Mouse (Mus musculus) granulocyte monocyte progenitor cell, adult 5-6 weeks (primary cell): ENCODE measurements around the gene Litaf. TPM values are rescaled to one million over a fixed set of nuclear protein-coding genes. Genes with fewer than 3 reads are reported as not detected.
"Not testable (repeated sequence)": the region's sequence is repeated elsewhere in the genome, so short reads cannot be mapped to it uniquely, and the experiment has no call there.

Experiments used
- ATAC-seq: replicated peaks from 2 replicates; pipeline ENCODE4 v1.8.0; 2016; ENCODE audit warnings: mild to moderate bottlenecking, moderate TSS enrichment, inconsistent platforms; ENCODE audit not compliant: poor library complexity, severe bottlenecking
- total RNA-seq, 2 experiments: library from RNA; stranded (forward) in 1 of 2; stranded (reverse) in 1 of 2; fragments of 200-712, 200-1000 nt in 1 of 2; fragments of >200 nt in 1 of 2; fragmentation: Nextera tagmentation in 1 of 2; gene quantifications; 2 replicates each; pipeline ENCODE4 v1.2.3; 2014 to 2017

The Litaf gene
- total RNA-seq, 2 experiments from 2014 or later, result 33.4 to 46.4 TPM

DNA sequence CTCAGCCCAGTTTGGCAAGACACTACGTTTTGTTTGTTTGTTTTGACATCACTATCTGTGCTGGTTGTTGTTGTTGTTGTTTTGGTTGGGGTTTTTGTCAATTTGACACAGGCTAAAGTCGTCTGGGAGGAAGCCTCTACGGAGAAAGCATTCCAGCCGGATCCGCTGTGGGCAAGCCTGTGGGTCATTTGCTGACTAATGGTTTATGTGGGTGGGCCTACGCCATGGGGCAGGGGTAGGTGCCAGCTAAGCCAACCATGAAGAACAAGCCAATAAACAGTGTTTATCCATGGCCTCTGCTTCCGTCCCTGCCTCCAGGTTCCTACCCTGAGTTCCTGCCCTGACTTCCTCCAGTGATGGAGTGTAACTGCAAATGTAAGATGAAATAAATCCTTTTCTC lies 37.8 kb downstream of the Litaf start:
- ATAC-seq, result no peak

DNA sequence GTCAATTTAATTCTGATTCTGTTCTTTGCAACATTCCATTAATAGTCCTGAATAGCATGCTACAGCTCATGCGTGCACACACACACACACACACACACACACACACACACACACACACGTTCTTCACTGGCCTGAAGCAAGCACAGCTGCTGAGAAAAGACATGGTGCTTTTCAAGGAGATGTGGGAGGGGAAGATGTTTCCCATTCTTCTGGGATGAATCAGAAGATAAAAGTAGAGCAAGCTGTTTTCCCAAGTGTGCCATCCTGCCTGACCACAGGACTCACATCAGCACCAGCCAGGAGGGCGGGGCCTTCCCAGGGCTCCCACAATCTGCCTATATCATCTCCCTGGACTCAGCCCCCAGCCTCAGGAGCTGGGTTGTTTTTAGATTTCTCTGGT lies 41.1 kb downstream of the Litaf start:
- ATAC-seq, result no peak

DNA sequence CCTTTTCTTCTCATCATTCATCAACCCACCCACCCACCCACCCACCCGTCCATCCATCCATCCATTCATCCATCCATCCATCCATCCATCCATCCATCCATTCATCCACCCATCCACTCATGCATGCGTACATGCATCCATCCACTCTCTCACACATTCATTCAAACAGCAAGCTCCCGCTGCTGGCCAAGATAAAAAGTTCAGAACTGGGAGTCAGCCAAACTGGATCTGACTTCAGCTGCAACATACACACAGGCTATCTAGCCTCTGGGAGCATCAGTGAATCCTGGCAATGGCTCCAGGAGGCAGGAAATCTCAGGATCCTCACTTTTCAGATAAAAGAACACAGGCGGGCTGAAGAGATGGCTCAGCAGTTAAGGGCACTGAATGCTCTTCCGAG lies 42.3 kb downstream of the Litaf start:
- ATAC-seq, result no peak

DNA sequence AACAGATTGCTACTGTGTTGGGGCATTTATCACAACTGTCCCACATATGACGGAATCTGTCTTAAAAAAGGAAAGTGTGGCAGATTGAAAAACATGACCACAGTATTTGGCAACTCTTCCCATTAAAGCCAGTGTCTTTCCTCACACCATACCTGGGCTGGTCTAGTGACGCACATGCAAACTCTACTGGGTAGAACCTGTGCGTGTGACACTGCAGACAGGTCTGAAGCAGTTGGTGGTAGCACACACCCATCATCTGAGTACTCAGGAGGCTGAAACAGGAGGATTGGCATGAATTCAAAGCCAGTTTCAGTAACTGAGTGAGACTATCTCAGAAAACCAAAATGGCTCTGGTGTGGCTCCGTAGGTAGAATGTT lies 43.9 kb downstream of the Litaf start:
- ATAC-seq, result peak; percentile 76

DNA sequence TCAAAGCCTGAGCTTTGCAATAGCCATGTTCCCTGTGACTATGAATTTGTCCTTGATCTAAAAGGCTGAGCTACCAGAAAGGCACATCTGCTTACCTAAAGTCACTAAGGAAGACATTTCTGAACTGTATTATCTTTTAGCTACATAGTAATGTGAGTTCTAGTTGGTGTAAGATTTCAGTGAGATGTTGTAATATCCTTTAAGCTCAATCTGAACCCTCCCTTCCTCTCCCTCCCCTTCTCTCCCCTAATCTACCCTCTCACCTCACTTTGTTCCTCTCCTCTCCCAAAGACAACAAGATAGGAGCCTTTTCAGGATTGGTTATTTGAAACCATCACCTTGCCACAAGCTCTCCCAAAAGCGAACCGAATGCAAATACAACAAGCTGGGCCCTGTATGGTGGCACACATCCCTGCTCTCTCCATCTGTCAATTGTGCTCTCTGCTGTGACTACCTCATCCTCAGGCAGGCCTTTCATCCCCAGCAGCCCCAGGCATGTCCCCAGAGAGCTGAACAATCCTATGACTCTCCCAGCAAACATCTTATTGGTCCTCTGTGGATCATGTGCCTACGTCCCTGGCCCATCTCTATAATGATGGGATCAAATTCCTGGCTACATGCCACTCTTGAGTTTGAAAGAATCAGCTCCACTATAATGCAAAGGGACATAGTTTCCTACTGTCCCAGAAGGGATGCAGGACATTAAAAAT lies 44.4 kb downstream of the Litaf start:
- ATAC-seq, result peak; percentile 77

DNA sequence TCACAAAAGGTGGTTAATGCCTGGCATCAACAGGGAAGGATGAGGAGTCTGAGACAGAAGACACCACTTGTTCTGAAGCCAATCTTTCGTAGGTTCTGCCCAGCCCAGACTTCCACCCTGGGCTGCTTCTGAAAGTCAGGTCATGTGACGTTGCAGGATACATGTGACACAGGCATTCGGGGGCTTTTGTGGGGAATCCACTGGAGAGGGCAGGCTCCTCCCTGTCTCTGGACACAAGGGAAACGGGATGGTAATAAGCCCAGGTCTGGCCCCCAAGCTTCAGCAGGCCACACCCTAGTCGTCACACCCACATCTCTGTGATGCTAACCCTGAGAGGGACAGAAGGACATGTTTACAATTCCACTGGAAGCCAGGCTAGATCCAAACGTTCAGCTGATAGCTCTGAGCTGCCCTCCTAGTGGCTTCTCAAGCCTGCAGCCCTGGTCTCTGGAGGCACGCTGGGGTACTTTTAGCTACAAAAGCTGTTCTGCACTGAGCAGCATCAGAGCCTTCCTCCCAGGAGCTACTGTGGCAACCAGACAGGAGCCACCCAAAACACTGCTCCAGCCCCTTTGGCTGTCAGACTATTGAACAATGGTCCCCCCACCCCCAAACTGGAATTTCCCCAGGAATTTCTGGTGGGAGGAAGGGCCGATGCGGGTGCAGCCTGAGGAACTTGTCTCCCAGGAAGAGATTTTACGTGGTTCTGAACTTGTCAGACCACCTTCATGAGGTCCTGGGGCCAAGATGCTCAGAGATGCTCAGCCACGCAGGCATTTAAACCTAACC lies 48.0 kb downstream of the Litaf start:
- peak; percentile 8; the same call in 1 of the 2 replicates for ATAC-seq

DNA sequence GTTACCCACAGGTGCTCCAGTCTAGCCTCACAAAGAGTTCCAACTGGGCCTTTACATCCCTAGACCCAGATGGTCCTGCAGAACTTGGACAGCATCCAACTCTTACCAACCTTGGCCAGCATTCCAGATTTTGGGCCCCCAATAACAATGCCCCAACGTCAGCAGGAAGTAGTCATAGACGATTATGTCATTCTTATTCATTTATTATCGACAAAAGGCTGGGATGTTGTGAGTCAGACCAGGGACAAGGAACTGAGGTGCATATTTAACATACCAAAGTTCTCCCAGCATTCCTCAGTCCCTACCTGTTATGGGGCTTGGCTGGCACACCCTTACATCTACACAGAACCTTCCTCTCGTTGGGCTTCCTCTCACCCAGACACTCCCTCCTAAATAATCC lies 49.6 kb downstream of the Litaf start:
- no peak for ATAC-seq

DNA sequence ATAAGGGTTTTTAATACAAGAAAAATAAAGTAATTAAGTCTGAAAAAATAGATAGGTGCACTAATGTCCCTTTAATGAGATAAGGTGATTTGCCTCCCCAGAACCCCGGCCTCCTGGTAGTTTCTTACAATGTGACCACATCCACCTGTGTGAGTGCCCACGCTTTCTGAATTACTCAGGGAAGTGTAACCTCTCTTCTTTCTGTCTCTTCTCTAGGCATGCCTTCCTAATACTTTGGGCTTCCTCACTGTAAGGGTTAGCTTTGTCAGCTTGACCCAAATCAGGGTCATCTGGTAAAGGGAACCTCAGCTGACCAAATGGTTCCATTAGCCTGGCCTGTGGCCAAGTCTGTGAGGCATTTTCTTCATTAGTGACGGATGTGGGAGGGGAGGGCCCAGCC lies 51.5 kb downstream of the Litaf start:
- ATAC-seq, result no peak

DNA sequence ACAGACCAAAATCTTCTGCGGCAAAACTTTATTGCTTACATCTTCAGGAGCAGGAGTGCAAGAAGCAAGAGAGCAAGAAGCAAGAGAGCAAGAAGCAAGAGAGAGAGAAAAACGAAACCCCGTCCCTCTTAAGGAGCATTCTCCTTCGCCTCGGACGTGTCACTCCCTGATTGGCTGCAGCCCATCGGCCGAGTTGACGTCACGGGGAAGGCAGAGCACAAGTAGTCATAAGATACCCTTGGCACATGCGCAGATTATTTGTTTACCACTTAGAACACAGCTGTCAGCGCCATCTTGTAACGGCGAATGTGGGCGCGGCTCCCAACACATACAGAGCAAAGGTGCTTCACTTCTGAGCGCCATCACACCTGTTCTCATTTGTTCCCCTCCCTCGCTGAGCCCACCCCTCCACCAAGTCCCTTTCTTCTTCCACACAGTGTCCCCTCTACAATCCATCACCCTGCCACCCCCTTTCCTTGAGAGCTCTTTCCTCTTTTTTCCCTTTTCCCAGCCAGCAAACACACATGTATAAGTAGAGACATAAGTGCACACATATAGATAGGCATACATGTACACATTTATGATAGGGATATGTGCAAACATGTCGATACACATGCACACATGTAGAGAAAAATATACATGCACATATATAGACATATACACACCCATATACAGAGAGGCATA lies 52.4 kb downstream of the Litaf start:
- not testable (repeated sequence) for ATAC-seq

DNA sequence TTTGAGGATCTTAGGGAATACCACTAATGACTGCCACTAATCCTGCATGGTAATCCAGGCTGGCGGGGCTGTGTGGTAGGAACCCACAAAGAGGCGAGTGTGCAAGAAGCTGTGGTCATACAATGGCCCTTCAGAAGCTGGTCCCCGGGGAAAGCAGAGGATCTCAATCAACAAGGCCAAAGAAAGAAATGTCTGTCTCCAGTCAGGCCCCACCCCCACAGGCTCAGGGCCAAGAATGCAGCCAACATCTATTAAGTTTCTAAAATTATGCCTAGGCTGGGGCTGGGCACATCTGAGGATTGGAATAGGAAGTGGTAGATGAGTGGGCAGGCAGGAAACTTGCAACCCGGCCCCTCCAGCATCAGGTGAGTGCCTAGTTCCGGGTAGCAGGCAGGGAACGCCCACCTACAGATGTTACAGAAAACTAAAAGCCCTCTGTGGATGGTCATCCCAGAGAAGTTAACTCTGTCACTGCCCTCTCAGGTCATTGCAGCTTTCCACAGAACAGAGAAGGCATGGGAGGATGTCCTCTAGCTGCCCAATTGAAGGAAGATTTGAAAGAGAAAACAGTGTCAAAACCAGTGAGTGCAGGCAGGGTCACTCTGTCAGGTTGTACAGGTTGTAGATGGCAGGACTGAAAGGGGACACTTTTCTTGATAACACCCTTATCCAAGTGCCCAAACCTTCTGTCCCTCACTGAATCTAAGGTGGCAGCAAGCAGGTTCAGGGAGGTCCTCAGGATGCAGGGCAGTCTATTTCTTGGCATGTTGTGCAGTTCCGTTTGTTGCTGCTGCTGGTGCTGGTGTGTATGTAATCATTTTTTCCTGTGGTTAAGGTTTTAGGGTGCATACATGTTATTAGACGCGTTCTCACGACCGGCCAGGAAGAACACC lies 53.1 kb downstream of the Litaf start:
- ATAC-seq, result peak; percentile 43

DNA sequence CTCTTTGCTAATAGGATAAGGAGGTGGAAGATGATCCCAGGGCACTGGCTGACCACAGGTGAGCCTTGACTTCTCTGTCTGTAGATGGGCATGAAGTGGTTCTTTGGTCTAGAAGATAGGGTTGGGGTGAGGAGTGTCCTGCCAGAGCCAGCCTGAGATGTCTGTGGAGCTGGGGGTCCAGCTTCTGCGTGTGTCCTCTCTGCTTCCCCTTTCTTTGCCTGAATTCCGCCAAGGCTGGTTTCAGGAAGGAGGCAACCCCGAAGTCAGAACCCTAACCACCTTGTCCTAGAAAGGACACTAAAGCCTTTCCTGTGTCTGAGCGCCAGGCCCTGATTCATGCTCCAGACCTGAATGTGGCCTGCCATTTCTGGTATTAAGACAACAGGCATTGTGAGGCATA lies 54.0 kb downstream of the Litaf start:
- peak; percentile 66 for ATAC-seq

DNA sequence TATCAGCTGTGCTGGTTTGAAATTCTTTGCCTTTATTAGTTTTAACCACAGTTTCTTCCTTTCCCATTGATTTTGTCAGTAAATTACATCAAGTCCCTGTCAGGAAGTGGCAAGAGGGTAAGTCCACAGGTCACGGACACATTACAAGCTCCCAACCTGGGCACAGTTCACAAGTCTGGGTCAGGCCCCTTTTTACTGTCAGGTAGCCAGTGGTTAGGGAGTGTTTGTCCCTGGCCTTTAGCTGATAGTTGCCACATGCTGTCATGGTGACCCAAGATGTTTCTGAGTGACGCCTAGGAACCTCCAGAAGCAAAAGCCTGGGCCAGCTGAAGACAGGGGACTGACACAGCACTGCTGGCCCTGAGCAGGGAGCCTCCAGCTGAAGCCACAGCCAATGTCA lies 54.8 kb downstream of the Litaf start:
- no peak for ATAC-seq

DNA sequence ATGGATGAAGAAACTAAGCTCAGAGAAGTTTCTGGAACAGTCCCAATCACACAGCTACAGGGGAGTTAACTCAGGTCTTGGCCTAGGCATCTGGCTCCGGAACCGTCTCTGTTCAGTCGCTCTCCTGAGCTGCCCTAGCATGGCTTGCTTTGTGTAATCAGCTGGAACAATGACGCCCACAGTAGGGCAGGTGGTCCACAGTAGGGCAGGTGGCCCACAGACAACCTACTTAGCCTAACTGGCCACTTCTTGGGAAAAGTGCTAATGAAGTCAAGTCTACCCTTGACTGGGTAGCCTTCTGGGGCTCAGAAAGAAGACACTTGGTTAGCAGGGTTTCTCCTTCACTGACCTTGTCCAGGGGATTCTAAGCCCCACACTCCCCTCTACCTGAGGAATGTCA lies 55.7 kb downstream of the Litaf start:
- no peak for ATAC-seq

DNA sequence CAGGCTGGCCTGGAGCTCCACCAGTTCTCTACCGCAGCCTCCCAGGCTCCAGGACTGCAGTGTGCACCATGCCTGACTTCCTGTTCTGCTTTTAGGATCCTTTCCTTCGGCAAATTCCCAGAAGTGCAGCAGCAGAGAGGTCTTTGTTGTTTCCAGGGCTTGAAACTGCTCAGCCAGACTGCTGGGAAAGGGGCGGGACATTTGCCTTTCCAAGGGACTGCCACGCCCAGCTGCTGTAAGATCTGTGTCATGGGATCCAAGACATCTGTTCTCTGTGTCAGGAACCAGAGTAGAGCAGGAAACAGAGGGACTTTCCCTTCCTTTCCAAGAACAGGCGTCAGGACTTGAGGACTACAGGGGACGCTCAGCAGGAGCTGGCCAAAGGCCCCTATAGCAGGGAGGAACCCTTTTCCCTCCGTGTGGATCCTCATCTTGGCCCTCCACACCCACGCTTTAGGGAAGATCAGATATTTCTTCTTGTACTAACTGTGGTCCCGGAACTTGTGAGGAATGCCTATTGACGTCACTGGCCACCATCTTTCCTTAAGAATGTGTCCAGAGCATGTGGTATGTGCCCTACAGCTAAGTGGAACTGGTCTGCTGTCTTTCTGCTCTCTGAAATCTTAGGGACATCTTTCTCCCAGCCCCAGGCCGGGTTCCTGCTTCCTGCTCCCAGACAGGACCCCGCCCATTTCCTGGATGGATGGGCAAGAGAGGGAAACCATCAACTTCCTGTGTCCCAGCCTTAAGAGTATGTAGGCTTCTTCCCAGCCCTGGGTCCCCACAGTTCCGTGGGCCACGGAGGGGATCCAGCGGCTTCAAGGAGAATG lies 57.6 kb downstream of the Litaf start:
- ATAC-seq, result peak; percentile 20

DNA sequence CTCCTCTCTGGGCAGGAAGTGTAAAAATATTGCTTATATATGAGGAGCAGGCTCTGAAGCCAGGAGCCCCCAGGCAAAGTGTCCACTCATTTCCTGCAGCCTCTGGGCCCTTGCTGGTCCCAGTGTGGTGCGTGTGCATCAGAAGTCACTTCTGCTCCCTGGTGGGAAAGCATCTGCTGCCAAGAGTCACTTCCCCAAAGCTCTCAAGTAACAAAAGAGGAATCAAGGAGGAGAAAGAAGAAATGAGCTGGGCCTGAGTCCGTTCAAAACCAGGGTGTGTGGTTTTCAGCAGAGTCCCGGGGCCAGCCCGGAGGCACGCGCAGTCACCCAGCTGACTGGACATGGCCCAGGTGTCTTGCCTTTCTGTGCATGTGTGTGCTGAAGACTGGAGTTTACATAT lies 59.9 kb downstream of the Litaf start:
- ATAC-seq, result peak; percentile 79

DNA sequence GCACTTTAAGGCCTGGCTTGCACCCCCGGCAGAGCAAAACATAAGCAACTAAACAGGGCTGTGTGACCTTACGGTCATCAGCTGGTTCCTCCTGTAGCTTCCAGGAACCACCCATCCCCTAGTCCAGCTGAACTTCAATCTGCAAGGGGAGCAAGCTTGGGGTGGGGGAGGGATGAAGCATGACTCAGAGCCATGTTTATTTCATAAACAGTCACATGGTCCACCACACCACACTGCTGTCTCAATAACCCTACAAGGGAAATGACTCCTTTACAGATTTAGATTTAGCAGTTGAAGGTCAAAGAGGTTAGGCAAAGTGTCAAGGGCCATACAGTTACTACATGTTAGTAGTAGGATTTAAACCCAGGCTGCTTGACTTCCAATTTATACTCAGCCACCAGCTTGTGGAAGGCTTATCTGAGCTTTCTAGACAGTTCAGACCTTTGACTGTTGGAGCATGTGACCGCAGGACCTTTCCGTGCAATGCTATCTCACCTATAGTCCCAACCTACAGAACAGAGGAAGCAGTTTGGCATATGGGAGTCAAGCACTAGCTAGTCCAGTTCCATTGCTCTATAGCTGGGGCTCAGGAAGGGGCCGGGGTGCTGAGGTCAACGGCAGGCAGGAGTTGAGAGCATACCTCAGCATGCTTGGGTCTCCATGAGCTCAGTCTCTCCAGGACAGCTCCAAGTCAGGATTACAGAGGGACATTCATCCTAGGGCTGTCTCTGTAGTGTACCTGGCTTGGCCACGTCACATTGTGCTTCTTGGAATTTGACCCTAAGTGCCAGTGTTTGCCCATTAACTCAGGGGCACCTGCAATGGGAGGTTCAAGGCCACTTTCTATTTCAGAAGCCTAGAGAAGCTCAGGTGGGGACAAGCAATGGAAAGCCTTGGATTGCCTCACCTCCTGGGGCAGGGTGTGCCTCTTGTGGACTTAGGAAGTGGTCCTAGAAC lies 64.0 kb downstream of the Litaf start:
- peak; percentile 54 for ATAC-seq

DNA sequence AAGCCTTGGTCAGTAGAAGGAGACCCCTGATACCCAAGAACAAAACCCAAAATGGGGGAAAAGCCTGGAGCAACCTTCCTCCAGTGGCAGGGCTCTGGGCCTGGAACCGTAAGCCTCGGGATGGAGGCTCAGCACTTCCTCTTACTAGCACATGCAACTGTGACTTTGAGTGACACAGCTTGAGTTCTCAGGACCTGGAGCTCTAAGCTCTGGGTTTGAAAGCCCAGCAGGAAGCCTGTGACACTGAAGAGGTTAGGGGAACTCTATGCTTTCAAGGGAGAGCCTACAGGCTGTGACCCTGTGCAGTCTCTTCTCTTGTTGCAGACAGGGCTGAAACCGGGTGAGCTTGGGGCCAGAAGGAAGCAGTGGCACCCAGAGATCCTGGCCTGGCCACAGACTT lies 66.1 kb downstream of the Litaf start:
- ATAC-seq, result peak; percentile 53

DNA sequence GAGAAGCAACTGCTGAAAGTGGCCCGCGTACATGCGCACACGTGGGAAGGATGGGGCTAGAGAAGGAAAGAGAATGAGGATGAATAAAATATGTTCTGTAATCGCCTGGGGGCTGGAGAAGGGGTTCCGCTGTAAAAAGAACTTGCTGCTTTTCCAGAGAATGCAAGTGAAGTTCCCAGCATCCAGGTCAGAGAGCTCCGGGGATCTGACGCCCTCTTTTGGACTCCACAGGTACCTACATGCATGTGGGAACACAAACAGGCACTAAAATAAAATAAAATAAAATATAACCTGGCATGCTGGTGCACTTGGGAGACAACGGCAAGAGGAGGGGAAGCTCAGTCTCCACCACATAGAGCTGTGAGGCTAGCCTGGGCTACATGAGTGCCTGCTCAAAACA lies 67.7 kb downstream of the Litaf start:
- no peak for ATAC-seq
